Comparison of ENCODE assay signal across 31 mouse cellular contexts in genomic region chr3:20288761-20289160, GRCm38 (mm10). TPM values are rescaled to one million over a fixed set of nuclear protein-coding genes. Genes with fewer than 3 reads are reported as not detected.
A peak's percentile ranks its signal among the peaks of the same experiment; 100 is the strongest.
DNase-seq lines count a peak whose midpoint lies in the region; ATAC-seq and TF ChIP-seq lines count a peak whose summit lies in the region.
"Had no signal": no experiment of that assay in that cellular context is flagged by ENCODE, and none has a peak within 500 bp of the region (broad histone marks: within the 10 kb centered on the region; RNA-seq: fewer than 3 reads in every experiment).

No protein-coding gene starts in this region.

- WGBS in lung, postnatal 0 days = 58% methylated on average over 2 of the region's 2 CpGs
- 92% methylated on average over 2 of the region's 2 CpGs for WGBS in midbrain, embryonic 13.5 days

- no peaks in the 10 kb centered on the region for H3K9me3 ChIP-seq in lung, postnatal 0 days (ENCODE audit: low read length)
- H3K9me3 ChIP-seq in midbrain, embryonic 13.5 days = no peaks in the 10 kb centered on the region
- H3K9me3 ChIP-seq: embryonic facial prominence, embryonic 10.5 days; embryonic facial prominence, embryonic 13.5 days; forebrain, embryonic 10.5 days; forebrain, embryonic 13.5 days; heart, embryonic 10.5 days had no signal

- DNase-seq in lung, postnatal 0 days (ENCODE audit: low spot score) = peak; percentile 73
- DNase-seq in lung, postnatal 10 days = no peak
- DNase-seq in NIH3T3 (ENCODE audit: low read depth) = peak; percentile 18
- DNase-seq in lung, postnatal 25 days (ENCODE audit: low spot score) = peak; percentile 26
- DNase-seq in left cerebral cortex, adult 18-20 months (ENCODE audit: low spot score in 2 of 2) = no peak
- DNase-seq: adrenal gland, postnatal 10 days; adrenal gland, postnatal 36 days; cerebellum, adult 18-20 months; cerebellum, adult 9-10 months; cerebellum, postnatal 14 days; embryo, embryonic 11 days; gastrocnemius, postnatal 10 days; gastrocnemius, postnatal 36 days; heart, adult 2 months; heart, postnatal 14 days; heart, postnatal 4 days had no signal

- TF ChIP-seq EP300 in lung, postnatal 0 days (IDR thresholded peaks at IDR 0.05) = no peak

- H3K36me3 ChIP-seq in lung, postnatal 0 days (ENCODE audit: insufficient read depth, low read length) = no peaks in the 10 kb centered on the region
- H3K36me3 ChIP-seq in midbrain, embryonic 13.5 days = no peaks in the 10 kb centered on the region
- H3K36me3 ChIP-seq: embryonic facial prominence, embryonic 10.5 days; embryonic facial prominence, embryonic 13.5 days; forebrain, embryonic 10.5 days; heart, embryonic 10.5 days; heart, embryonic 13.5 days had no signal

- H3K9ac ChIP-seq in lung, postnatal 0 days (replicated peaks; ENCODE audit: low read depth) = no peak overlapping the region
- no peak overlapping the region for H3K9ac ChIP-seq in midbrain, embryonic 13.5 days (replicated peaks)
- H3K9ac ChIP-seq: embryonic facial prominence, embryonic 13.5 days; forebrain, embryonic 13.5 days; heart, embryonic 13.5 days; hindbrain, embryonic 14.5 days had no signal

- no peak overlapping the region for H3K4me3 ChIP-seq in lung, postnatal 0 days (ENCODE audit: low read depth, low read length)
- H3K4me3 ChIP-seq in midbrain, embryonic 13.5 days (replicated peaks) = no peak overlapping the region
- H3K4me3 ChIP-seq: embryonic facial prominence, embryonic 10.5 days; embryonic facial prominence, embryonic 13.5 days; erythroblast, embryonic 14.5 days; forebrain, embryonic 10.5 days; forebrain, embryonic 13.5 days; heart, adult 2 months; heart, embryonic 10.5 days; heart, embryonic 13.5 days had no signal

- no peak for TF ChIP-seq CTCF in lung, postnatal 0 days (IDR thresholded peaks at IDR 0.05)

- H3K27me3 ChIP-seq in lung, postnatal 0 days (replicated peaks; ENCODE audit: insufficient read depth, low read length) = no peaks in the 10 kb centered on the region
- no peaks in the 10 kb centered on the region for H3K27me3 ChIP-seq in midbrain, embryonic 13.5 days
- H3K27me3 ChIP-seq: embryonic facial prominence, embryonic 13.5 days; forebrain, embryonic 13.5 days; heart, embryonic 13.5 days had no signal

- H3K4me2 ChIP-seq in lung, postnatal 0 days (replicated peaks; ENCODE audit: low read depth, low read length) = no peak overlapping the region
- no peak overlapping the region for H3K4me2 ChIP-seq in midbrain, embryonic 13.5 days (replicated peaks)
- H3K4me2 ChIP-seq: embryonic facial prominence, embryonic 13.5 days; forebrain, embryonic 13.5 days; heart, embryonic 13.5 days; hindbrain, embryonic 14.5 days had no signal

- ATAC-seq in lung, postnatal 0 days = peak; percentile 71; the same call in 1 of the 2 replicates
- no peak for ATAC-seq in midbrain, embryonic 13.5 days
- ATAC-seq: forebrain, embryonic 13.5 days; forebrain, embryonic 16.5 days; hindbrain, postnatal 0 days; Patski had no signal

- no peak overlapping the region for H3K27ac ChIP-seq in lung, postnatal 0 days (ENCODE audit: low read length)
- no peak overlapping the region for H3K27ac ChIP-seq in midbrain, embryonic 13.5 days
- H3K27ac ChIP-seq: embryonic facial prominence, embryonic 10.5 days; embryonic facial prominence, embryonic 13.5 days; forebrain, embryonic 10.5 days; forebrain, embryonic 13.5 days; heart, adult 2 months; heart, embryonic 10.5 days; heart, embryonic 13.5 days; hindbrain, embryonic 14.5 days; hindbrain, postnatal 0 days had no signal

- H3K4me1 ChIP-seq in lung, postnatal 0 days (ENCODE audit: insufficient read depth, low read depth, low read length) = no peaks in the 10 kb centered on the region
- no peaks in the 10 kb centered on the region for H3K4me1 ChIP-seq in midbrain, embryonic 13.5 days (replicated peaks)
- H3K4me1 ChIP-seq: embryonic facial prominence, embryonic 10.5 days; embryonic facial prominence, embryonic 13.5 days; forebrain, embryonic 10.5 days; forebrain, embryonic 13.5 days; heart, embryonic 10.5 days; heart, embryonic 13.5 days had no signal

RNA-seq across cellular contexts. Expression of gene Cpb1, which starts 13.2 kb away (rescaled TPM):
- polyA plus RNA-seq in lung, postnatal 0 days (2015; fragmentation: Nextera tagmentation; extraction: Ambion mirVana) = 1.3 and 1.4 TPM in 2 replicates
- 0.08 TPM in 1 of 2 replicates, not detected in the other for polyA plus RNA-seq in midbrain, embryonic 13.5 days (2015; fragmentation: Nextera tagmentation; extraction: Ambion mirVana)
- under 1 TPM in 1 of 2 experiments, not detected in 1; 0.14 TPM for total RNA-seq in left cerebral cortex, adult 18-20 months (2021)
- total RNA-seq: ES-E14; gastrocnemius, postnatal 36 days; granulocyte monocyte progenitor cell, adult 5-6 weeks; heart, adult 2 months; heart, postnatal 14 days; heart, postnatal 4 days had no signal
- polyA plus RNA-seq: embryonic facial prominence, embryonic 10.5 days; embryonic facial prominence, embryonic 13.5 days; erythroblast, embryonic 14.5 days; forebrain, embryonic 10.5 days; forebrain, embryonic 13.5 days; heart, adult 2 months; heart, embryonic 10.5 days; hindbrain, embryonic 11.5 days; Patski had no signal

RNA-seq across cellular contexts. Expression of gene Cpa3, which starts 46.8 kb away (rescaled TPM):
- polyA plus RNA-seq in lung, postnatal 0 days (2015; fragmentation: Nextera tagmentation; extraction: Ambion mirVana) = 5.6 and 5.9 TPM in 2 replicates
- polyA plus RNA-seq in midbrain, embryonic 13.5 days (2015; fragmentation: Nextera tagmentation; extraction: Ambion mirVana) = 0.11 and 0.18 TPM in 2 replicates
- total RNA-seq in left cerebral cortex, adult 18-20 months (2021) = not detected
- total RNA-seq: ES-E14 had no signal
- polyA plus RNA-seq: embryonic facial prominence, embryonic 10.5 days; forebrain, embryonic 10.5 days; forebrain, embryonic 13.5 days; Patski had no signal

Comparison
In these comparisons a context has a peak if more than half of its experiments do, and no peak if none do; other contexts are left out.
1. DNase-seq: peak in lung, postnatal 0 days (single experiment), NIH3T3 (single experiment) and lung, postnatal 25 days (single experiment); none in lung, postnatal 10 days (single experiment) and left cerebral cortex, adult 18-20 months (0 of 2).